Mouse (Mus musculus): ENCODE data around the gene Twistnb.

GRCm38 (mm10) chr12:33427293-33427692, 2.1 kb upstream of the Twistnb start:
- TF ChIP-seq CTCF (conservative IDR thresholded peaks at IDR 0.05; ENCODE audit: low read length), result no peak
- TF ChIP-seq NANOG (IDR thresholded peaks at IDR 0.05; ENCODE audit: borderline replicate concordance, low read length), result peak; percentile 48; the same call in 1 of the 2 replicates
- TF ChIP-seq POU5F1 (IDR thresholded peaks at IDR 0.05; ENCODE audit: borderline replicate concordance, low read length), result peak; percentile 47; the same call in 1 of the 2 replicates

Measured in E14TG2a.4 (cell line).